Comparison of ENCODE assay signal across 15 mouse cellular contexts in genomic region chr12:16231093-16231492, GRCm38 (mm10).
DNase-seq lines count a peak whose midpoint lies in the region; ATAC-seq and TF ChIP-seq lines count a peak whose summit lies in the region.
"Had no signal": no experiment of that assay in that cellular context is flagged by ENCODE, and none has a peak within 500 bp of the region (broad histone marks: within the 10 kb centered on the region; RNA-seq: fewer than 3 reads in every experiment).

No protein-coding gene starts in this region.

- H3K9ac ChIP-seq in kidney, postnatal 0 days (ENCODE audit: low read depth, low read length) = no peak overlapping the region
- H3K9ac ChIP-seq: midbrain, embryonic 13.5 days had no signal

- no peak overlapping the region for H3K4me3 ChIP-seq in kidney, postnatal 0 days (replicated peaks; ENCODE audit: low read depth, low read length)
- H3K4me3 ChIP-seq: midbrain, embryonic 13.5 days had no signal

- TF ChIP-seq CTCF in kidney, postnatal 0 days (IDR thresholded peaks at IDR 0.05; ENCODE audit: low read depth) = 0 out of 2 replicates have a peak, but pooled peaks have one; percentile 29

- no peaks in the 10 kb centered on the region for H3K27me3 ChIP-seq in kidney, postnatal 0 days (ENCODE audit: insufficient read depth, low read length)
- H3K27me3 ChIP-seq: midbrain, embryonic 13.5 days had no signal

- H3K27ac ChIP-seq in kidney, postnatal 0 days = no peak overlapping the region
- H3K27ac ChIP-seq: midbrain, embryonic 13.5 days had no signal

- ATAC-seq in kidney, postnatal 0 days (replicated peaks; ENCODE audit: low FRiP score, low read depth) = no peak
- peak; percentile 71 for ATAC-seq in neutrophil, adult 5-6 weeks (ENCODE audit: extremely low read depth, insufficient number of reproducible peaks, low FRiP score, poor library complexity, severe bottlenecking)
- ATAC-seq: hindbrain, embryonic 16.5 days; midbrain, embryonic 13.5 days had no signal

- H3K4me2 ChIP-seq in kidney, postnatal 0 days (ENCODE audit: low read length) = no peak overlapping the region
- H3K4me2 ChIP-seq: midbrain, embryonic 13.5 days had no signal

- DNase-seq in kidney, postnatal 0 days (ENCODE audit: low spot score) = peak; percentile 32
- DNase-seq in kidney, postnatal 10 days = no peak
- DNase-seq in B cell, adult 2 months = peak; percentile 9 to 24
- peak; percentile 32 for DNase-seq in T-cell, adult 2 months (ENCODE audit: low spot score)
- DNase-seq in c-Kit-positive CD71-positive TER-119-positive erythroid progenitor cells, embryonic 14.5 days (ENCODE audit: low spot score) = no peak
- DNase-seq in adrenal gland, postnatal 25 days = no peak
- no peak for DNase-seq in gastrocnemius, adult 18-20 months (ENCODE audit: low spot score)
- DNase-seq: adrenal gland, adult 2 months; cerebellum, adult 9-11 months; gastrocnemius, postnatal 14 days; left cerebral cortex, postnatal 4 days; right cerebral cortex, postnatal 4 days had no signal

- H3K36me3 ChIP-seq in kidney, postnatal 0 days (ENCODE audit: insufficient read depth, low read length) = no peaks in the 10 kb centered on the region
- H3K36me3 ChIP-seq: midbrain, embryonic 13.5 days had no signal

- WGBS in kidney, postnatal 0 days = 92% methylated on average over 2 of the region's 2 CpGs

- no peaks in the 10 kb centered on the region for H3K4me1 ChIP-seq in kidney, postnatal 0 days (replicated peaks; ENCODE audit: insufficient read depth, low read length)
- H3K4me1 ChIP-seq: midbrain, embryonic 13.5 days had no signal

- H3K9me3 ChIP-seq in kidney, postnatal 0 days (replicated peaks; ENCODE audit: low read length) = no peaks in the 10 kb centered on the region
- H3K9me3 ChIP-seq: midbrain, embryonic 13.5 days had no signal

Comparison
In these comparisons a context has a peak if more than half of its experiments do, and no peak if none do; other contexts are left out.
1. DNase-seq: peak in kidney, postnatal 0 days (single experiment), B cell, adult 2 months (2 of 2) and T-cell, adult 2 months (single experiment); none in kidney, postnatal 10 days (single experiment), c-Kit-positive CD71-positive TER-119-positive erythroid progenitor cells, embryonic 14.5 days (single experiment), adrenal gland, postnatal 25 days (single experiment) and gastrocnemius, adult 18-20 months (single experiment).